ENCODE assay signal across 10 mouse cellular contexts in genomic region chr1:74084752-74085151, GRCm38 (mm10). TPM values are rescaled to one million over a fixed set of nuclear protein-coding genes. Genes with fewer than 3 reads are reported as not detected.
DNase-seq lines count a peak whose midpoint lies in the region; ATAC-seq and TF ChIP-seq lines count a peak whose summit lies in the region.
"Had no signal": no experiment of that assay in that cellular context is flagged by ENCODE, and none has a peak within 500 bp of the region (broad histone marks: within the 10 kb centered on the region; RNA-seq: fewer than 3 reads in every experiment).

No protein-coding gene starts in this region.

- no peak for TF ChIP-seq POLR2A in limb, embryonic 14.5 days (IDR thresholded peaks at IDR 0.05; ENCODE audit: borderline replicate concordance, extremely low read depth, insufficient read depth, insufficient read length)

- no peak for TF ChIP-seq CTCF in lung, embryonic 14.5 days (IDR thresholded peaks at IDR 0.05; ENCODE audit: low read depth)

- H3K4me1 ChIP-seq in heart, embryonic 12.5 days (replicated peaks): peaks cover 54% of the 10 kb centered on the region
- H3K4me1 ChIP-seq in lung, embryonic 14.5 days (ENCODE audit: insufficient read depth): peaks cover 25% of the 10 kb centered on the region
- peaks cover 42% of the 10 kb centered on the region for H3K4me1 ChIP-seq in limb, embryonic 14.5 days (ENCODE audit: control insufficient read depth, insufficient read depth, low read length)

- H3K4me3 ChIP-seq in heart, embryonic 12.5 days: no peak overlapping the region
- no peak overlapping the region for H3K4me3 ChIP-seq in lung, embryonic 14.5 days (ENCODE audit: low read depth, low read length)
- H3K4me3 ChIP-seq in limb, embryonic 14.5 days (replicated peaks; ENCODE audit: low read length): no peak overlapping the region

- no peak overlapping the region for H3K9ac ChIP-seq in heart, embryonic 12.5 days
- H3K9ac ChIP-seq in lung, embryonic 14.5 days: no peak overlapping the region
- H3K9ac ChIP-seq in limb, embryonic 14.5 days (ENCODE audit: low read depth, low read length, severe bottlenecking): 0 out of 2 replicates have a peak overlapping the region, but pooled peaks have one; percentile 25
- H3K9ac ChIP-seq: liver, postnatal 0 days had no signal

- H3K36me3 ChIP-seq in heart, embryonic 12.5 days: no peaks in the 10 kb centered on the region
- H3K36me3 ChIP-seq in lung, embryonic 14.5 days (ENCODE audit: insufficient read depth): no peaks in the 10 kb centered on the region
- H3K36me3 ChIP-seq in limb, embryonic 14.5 days (ENCODE audit: control insufficient read depth, insufficient read depth, low read length): no peaks in the 10 kb centered on the region

- no peak overlapping the region for H3K4me2 ChIP-seq in heart, embryonic 12.5 days
- H3K4me2 ChIP-seq in lung, embryonic 14.5 days: no peak overlapping the region
- H3K4me2 ChIP-seq in limb, embryonic 14.5 days (replicated peaks; ENCODE audit: low read depth, low read length, severe bottlenecking): no peak overlapping the region

- no peak for DNase-seq in heart, adult 11 months
- DNase-seq in lung, embryonic 14.5 days: no peak
- no peak for DNase-seq in lung, postnatal 10 days
- peak; percentile 94 for DNase-seq in NIH3T3 (ENCODE audit: low read depth)
- DNase-seq in limb, embryonic 14.5 days (ENCODE audit: low spot score): no peak
- DNase-seq in layer of hippocampus, adult 9-11 months: no peak
- no peak for DNase-seq in embryo, embryonic 10 days (ENCODE audit: low spot score)
- DNase-seq: liver, postnatal 0 days had no signal

- ATAC-seq in heart, embryonic 12.5 days (ENCODE audit: insufficient number of reproducible peaks, low FRiP score): no peak
- no peak for ATAC-seq in lung, embryonic 14.5 days (ENCODE audit: insufficient read depth)
- ATAC-seq in limb, embryonic 14.5 days (ENCODE audit: low FRiP score, low read depth): no peak
- ATAC-seq: liver, postnatal 0 days had no signal

- 40% methylated on average over 5 of the region's 5 CpGs for WGBS in heart, embryonic 12.5 days
- WGBS in lung, embryonic 14.5 days: 31% methylated on average over 5 of the region's 5 CpGs
- WGBS in limb, embryonic 14.5 days: 36% methylated on average over 5 of the region's 5 CpGs

- H3K27me3 ChIP-seq in heart, embryonic 12.5 days (replicated peaks): no peaks in the 10 kb centered on the region; the same call in 1 of the 2 replicates
- H3K27me3 ChIP-seq in lung, embryonic 14.5 days (ENCODE audit: insufficient read depth, low read length): no peaks in the 10 kb centered on the region
- H3K27me3 ChIP-seq in limb, embryonic 14.5 days (ENCODE audit: control insufficient read depth, insufficient read depth, low read length): no peaks in the 10 kb centered on the region

- H3K27ac ChIP-seq in heart, embryonic 12.5 days (ENCODE audit: poor library complexity, severe bottlenecking): peak overlapping the region; percentile 43
- peak overlapping the region; percentile 77; the same call in 1 of the 2 replicates for H3K27ac ChIP-seq in lung, embryonic 14.5 days (ENCODE audit: low read depth)
- peak overlapping the region; percentile 38; the same call in 1 of the 2 replicates for H3K27ac ChIP-seq in limb, embryonic 14.5 days (replicated peaks; ENCODE audit: low read depth, low read length)
- H3K27ac ChIP-seq: hindbrain, postnatal 0 days had no signal

- no peaks in the 10 kb centered on the region for H3K9me3 ChIP-seq in heart, embryonic 12.5 days (replicated peaks)
- H3K9me3 ChIP-seq in lung, embryonic 14.5 days (ENCODE audit: low read depth, low read length): no peaks in the 10 kb centered on the region
- no peaks in the 10 kb centered on the region for H3K9me3 ChIP-seq in limb, embryonic 14.5 days (ENCODE audit: control insufficient read depth, low read length)

RNA-seq across cellular contexts. Expression of gene Tns1, which starts 39.5 kb away (rescaled TPM):
- polyA plus RNA-seq in heart, embryonic 12.5 days (2016; fragmentation: Nextera tagmentation; extraction: Ambion mirVana): 111 and 115 TPM in 2 replicates
- polyA plus RNA-seq in lung, embryonic 14.5 days (2014; fragmentation: Nextera tagmentation; extraction: Ambion mirVana): 87.9 and 95.2 TPM in 2 replicates
- 38.0 and 67.2 TPM in 2 replicates for polyA plus RNA-seq in limb, embryonic 14.5 days (2012; rRNA removed)
- 51.3 and 55.9 TPM in 2 replicates for polyA plus RNA-seq in limb, embryonic 14.5 days (2014; fragmentation: Nextera tagmentation; extraction: Ambion mirVana)

RNA-seq across cellular contexts. Expression of gene Rufy4, which starts 40.6 kb away (rescaled TPM):
- 0.28 and 0.36 TPM in 2 replicates for polyA plus RNA-seq in heart, embryonic 12.5 days (2016; fragmentation: Nextera tagmentation; extraction: Ambion mirVana)
- 0.26 and 0.39 TPM in 2 replicates for polyA plus RNA-seq in lung, embryonic 14.5 days (2014; fragmentation: Nextera tagmentation; extraction: Ambion mirVana)
- polyA plus RNA-seq in limb, embryonic 14.5 days (2012; rRNA removed): 0.65 and 0.72 TPM in 2 replicates
- 0.46 and 0.48 TPM in 2 replicates for polyA plus RNA-seq in limb, embryonic 14.5 days (2014; fragmentation: Nextera tagmentation; extraction: Ambion mirVana)
